Mouse (Mus musculus): ENCODE results near the gene Abcg1.

GRCm38 (mm10) chr17:31074666-31075065 is 17.2 kb downstream of the Abcg1 start:
- TF ChIP-seq CTCF (IDR thresholded peaks at IDR 0.05; ENCODE audit: low read depth) = no peak
- no peak for TF ChIP-seq EP300 (IDR thresholded peaks at IDR 0.05; ENCODE audit: low read depth)
